20 mouse cellular contexts compared by ENCODE assay signal in the genomic region with DNA sequence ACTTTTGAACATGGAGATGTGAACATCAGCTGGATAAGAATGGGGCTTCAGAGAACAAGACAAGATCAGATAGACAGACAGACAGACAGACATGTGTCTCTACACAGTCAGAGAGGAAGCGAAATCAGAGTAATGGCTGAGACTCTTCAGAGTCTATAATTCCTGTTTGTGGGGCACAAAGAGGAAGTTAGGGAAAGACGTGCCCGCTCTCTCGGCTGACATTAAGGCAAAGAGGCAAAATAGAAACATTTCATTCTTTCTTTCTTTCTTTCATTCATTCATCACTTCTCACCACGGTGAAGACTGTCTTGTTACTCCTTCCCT. TPM values are rescaled to one million over a fixed set of nuclear protein-coding genes. Genes with fewer than 3 reads are reported as not detected.
DNase-seq lines count a peak whose midpoint lies in the region; ATAC-seq and TF ChIP-seq lines count a peak whose summit lies in the region.
"Had no signal": no experiment of that assay in that cellular context is flagged by ENCODE, and none has a peak within 500 bp of the region (broad histone marks: within the 10 kb centered on the region; RNA-seq: fewer than 3 reads in every experiment).

No protein-coding gene starts in this region.

- TF ChIP-seq CTCF in CH12.LX (conservative IDR thresholded peaks at IDR 0.05 in 1 of 2, IDR thresholded peaks at IDR 0.05 in 1 of 2; ENCODE audit: low read depth in 2 of 2, low read length in 2 of 2): no peak
- no peak for TF ChIP-seq CTCF in small intestine, adult 2 months (IDR thresholded peaks at IDR 0.05; ENCODE audit: extremely low read depth, insufficient read length, insufficient replicate concordance, low read depth, low read length)

- peak overlapping the region in 2 of 3 experiments; percentile 39 to 43 for H3K4me3 ChIP-seq in CH12.LX (replicated peaks in 1 of 3; ENCODE audit: low read depth in 2 of 3, low read length in 2 of 3, poor library complexity in 1 of 3)
- no peak overlapping the region for H3K4me3 ChIP-seq in small intestine, adult 2 months (ENCODE audit: low read depth, low read length)
- no peak overlapping the region for H3K4me3 ChIP-seq in neural tube, embryonic 15.5 days (replicated peaks)
- H3K4me3 ChIP-seq: embryonic facial prominence, embryonic 10.5 days; forebrain, embryonic 13.5 days; limb, embryonic 15.5 days; neural tube, embryonic 13.5 days had no signal

- DNase-seq in lung, postnatal 25 days (ENCODE audit: low spot score): peak; percentile 14
- DNase-seq in lung, postnatal 14 days: no peak
- peak; percentile 51 for DNase-seq in CH12.LX (ENCODE audit: extremely low read depth)
- no peak for DNase-seq in heart, adult 11 months
- DNase-seq: adrenal gland, adult 8-10 months; cerebellum, postnatal 25 days; heart, postnatal 4 days; kidney, adult 8-10 months; kidney, postnatal 36 days; lung, adult 2 months; right cerebral cortex, postnatal 14 days; thymus, adult 18-20 months had no signal

- H3K9ac ChIP-seq in CH12.LX (ENCODE audit: insufficient read depth, low read depth): peak overlapping the region; percentile 46; the same call in 1 of the 2 replicates
- no peak overlapping the region for H3K9ac ChIP-seq in neural tube, embryonic 15.5 days (replicated peaks)
- H3K9ac ChIP-seq: forebrain, embryonic 13.5 days; limb, embryonic 15.5 days; neural tube, embryonic 13.5 days had no signal

- H3K36me3 ChIP-seq in CH12.LX (replicated peaks in 1 of 2; ENCODE audit: control insufficient read depth in 1 of 2, insufficient read depth in 1 of 2, low read length in 1 of 2): peaks cover 2 to 23% of the 10 kb centered on the region in 2 experiments
- H3K36me3 ChIP-seq in small intestine, adult 2 months (ENCODE audit: control insufficient read depth, insufficient read depth, low read length): peaks cover 2% of the 10 kb centered on the region; the same call in 1 of the 2 replicates
- H3K36me3 ChIP-seq in neural tube, embryonic 15.5 days: no peaks in the 10 kb centered on the region
- H3K36me3 ChIP-seq: embryonic facial prominence, embryonic 10.5 days; limb, embryonic 15.5 days; neural tube, embryonic 13.5 days had no signal

- H3K9me3 ChIP-seq in CH12.LX (replicated peaks; ENCODE audit: low read length): no peaks in the 10 kb centered on the region
- no peaks in the 10 kb centered on the region for H3K9me3 ChIP-seq in neural tube, embryonic 15.5 days (replicated peaks)
- H3K9me3 ChIP-seq: embryonic facial prominence, embryonic 10.5 days; forebrain, embryonic 13.5 days; limb, embryonic 15.5 days; neural tube, embryonic 13.5 days had no signal

- peak; percentile 44 for ATAC-seq in common myeloid progenitor, adult 5-6 weeks (replicated peaks; ENCODE audit: low read depth, poor library complexity, severe bottlenecking)
- ATAC-seq in neural tube, embryonic 15.5 days (ENCODE audit: low FRiP score): no peak
- ATAC-seq: forebrain, embryonic 13.5 days; hindbrain, postnatal 0 days had no signal

- no peak for TF ChIP-seq RAD21 in CH12.LX (IDR thresholded peaks at IDR 0.05; ENCODE audit: low read depth, low read length)

- in situ Hi-C loops in CH12.LX (cut with MboI; ENCODE audit: low pct_ligation_motif_present, low pct_unique_long_range_greater_than_20kb, low sequenced_read_pairs): no loop called here

- dilution Hi-C loops in CH12.LX (cut with MboI; ENCODE audit: extremely low pct_ligation_motif_present, extremely low pct_unique_long_range_greater_than_20kb, low sequenced_read_pairs): no loop called here

- H3K27me3 ChIP-seq in CH12.LX (replicated peaks): no peaks in the 10 kb centered on the region
- no peaks in the 10 kb centered on the region for H3K27me3 ChIP-seq in small intestine, adult 2 months (ENCODE audit: control insufficient read depth, insufficient read depth, low read length)
- no peaks in the 10 kb centered on the region for H3K27me3 ChIP-seq in neural tube, embryonic 15.5 days (replicated peaks)
- H3K27me3 ChIP-seq: forebrain, embryonic 13.5 days; limb, embryonic 15.5 days; neural tube, embryonic 13.5 days had no signal

- peaks cover 76% of the 10 kb centered on the region for H3K79me2 ChIP-seq in CH12.LX (replicated peaks; ENCODE audit: control insufficient read depth, extremely low read depth, insufficient read depth, poor library complexity, severe bottlenecking)

- TF ChIP-seq EP300 in CH12.LX (IDR thresholded peaks at IDR 0.05; ENCODE audit: low read length): no peak

- H3K4me1 ChIP-seq in CH12.LX (ENCODE audit: control insufficient read depth in 1 of 2, insufficient read depth in 2 of 2): peaks cover 6 to 41% of the 10 kb centered on the region in 2 experiments; a peak in 2 of 4 replicates
- peaks cover 5% of the 10 kb centered on the region; the same call in 1 of the 2 replicates for H3K4me1 ChIP-seq in small intestine, adult 2 months (ENCODE audit: control insufficient read depth, insufficient read depth, insufficient read length, low read length)
- H3K4me1 ChIP-seq in neural tube, embryonic 15.5 days: peaks cover 14% of the 10 kb centered on the region

- no peak for TF ChIP-seq POLR2A in CH12.LX (IDR thresholded peaks at IDR 0.05; ENCODE audit: low read depth, low read length)
- no peak for TF ChIP-seq POLR2A in small intestine, adult 2 months (IDR thresholded peaks at IDR 0.05; ENCODE audit: low read depth, low read length)

- H3K4me2 ChIP-seq in CH12.LX (ENCODE audit: insufficient read depth, low read depth, poor library complexity, severe bottlenecking): peak overlapping the region; percentile 84
- no peak overlapping the region for H3K4me2 ChIP-seq in neural tube, embryonic 15.5 days
- H3K4me2 ChIP-seq: forebrain, embryonic 13.5 days; limb, embryonic 15.5 days; neural tube, embryonic 13.5 days had no signal

- H3K27ac ChIP-seq in CH12.LX (ENCODE audit: insufficient read depth, low read depth): peak overlapping the region; percentile 55
- H3K27ac ChIP-seq in small intestine, adult 2 months (ENCODE audit: insufficient read depth, low read depth, low read length): peak overlapping the region; percentile 37
- H3K27ac ChIP-seq in neural tube, embryonic 15.5 days (replicated peaks): no peak overlapping the region
- H3K27ac ChIP-seq: embryonic facial prominence, embryonic 10.5 days; forebrain, embryonic 13.5 days; hindbrain, postnatal 0 days; limb, embryonic 15.5 days; neural tube, embryonic 13.5 days had no signal

- WGBS in small intestine, adult 2 months: 84% methylated on average over 5 of the region's 5 CpGs
- WGBS in neural tube, embryonic 15.5 days: 94% methylated on average over 5 of the region's 5 CpGs

TF ChIP-seq in CH12.LX, 34 proteins besides CTCF, POLR2A, EP300 and RAD21:
- TF ChIP-seq HCFC1 (IDR thresholded peaks at IDR 0.05; ENCODE audit: low read depth, low read length): no peak; the same call in 1 of the 2 replicates
- TF ChIP-seq MEF2A (IDR thresholded peaks at IDR 0.05; ENCODE audit: borderline replicate concordance, low read depth, low read length): no peak
- TF ChIP-seq NELFE (IDR thresholded peaks at IDR 0.05; ENCODE audit: low read depth, low read length): no peak
- TF ChIP-seq UBTF (IDR thresholded peaks at IDR 0.05; ENCODE audit: low read depth, low read length): no peak
- TF ChIP-seq MYC (IDR thresholded peaks at IDR 0.05; ENCODE audit: low read depth, low read length): 0 out of 2 replicates have a peak, but pooled peaks have one; percentile 38
- TF ChIP-seq BHLHE40 (IDR thresholded peaks at IDR 0.05; ENCODE audit: low read depth, low read length): peak; percentile 32
- TF ChIP-seq TBP (conservative IDR thresholded peaks at IDR 0.05; ENCODE audit: low read depth, low read length): 0 out of 2 replicates have a peak, but pooled peaks have one; percentile 9

RNA-seq across cellular contexts. Expression of a gene that starts 4.4 kb away (rescaled TPM):
- total RNA-seq in CH12.LX (2012; rRNA removed) (47.3 and 47.5 TPM in 2 replicates), CH12.LX (2014; rRNA removed) (60.1 and 63.5 TPM in 2 replicates)
- polyA plus RNA-seq in CH12.LX (2012; ENCODE audit: insufficient read length, low read depth): 39.2 and 50.1 TPM in 2 replicates
- 55.2 and 61.6 TPM in 2 replicates for total RNA-seq in common myeloid progenitor, adult 5-6 weeks (2017)
- 3.4 and 10.1 TPM in 2 replicates for polyA plus RNA-seq in small intestine, adult 2 months (2012; rRNA removed)
- 15.6 and 20.6 TPM in 2 replicates for polyA plus RNA-seq in neural tube, embryonic 15.5 days (2015; fragmentation: Nextera tagmentation; extraction: Ambion mirVana)

RNA-seq across cellular contexts. Expression of a gene that starts 48.4 kb away (rescaled TPM):
- total RNA-seq in CH12.LX (2012; rRNA removed) (217 and 253 TPM in 2 replicates), CH12.LX (2014; rRNA removed) (392 and 409 TPM in 2 replicates)
- polyA plus RNA-seq in CH12.LX (2012; ENCODE audit: insufficient read length, low read depth): 207 and 234 TPM in 2 replicates
- total RNA-seq in common myeloid progenitor, adult 5-6 weeks (2017): 232 and 249 TPM in 2 replicates
- 13.5 and 39.4 TPM in 2 replicates for polyA plus RNA-seq in small intestine, adult 2 months (2012; rRNA removed)
- 975 and 1,056 TPM in 2 replicates for polyA plus RNA-seq in neural tube, embryonic 15.5 days (2015; fragmentation: Nextera tagmentation; extraction: Ambion mirVana)

RNA-seq across cellular contexts. Expression of a gene that starts 52.9 kb away (rescaled TPM):
- total RNA-seq in CH12.LX (2012; rRNA removed): 64.8 and 126 TPM in 2 replicates
- total RNA-seq in CH12.LX (2014; rRNA removed): 105 and 106 TPM in 2 replicates
- 55.1 and 62.2 TPM in 2 replicates for polyA plus RNA-seq in CH12.LX (2012; ENCODE audit: insufficient read length, low read depth)
- total RNA-seq in common myeloid progenitor, adult 5-6 weeks (2017): 24.1 and 30.9 TPM in 2 replicates
- polyA plus RNA-seq in small intestine, adult 2 months (2012; rRNA removed): 10.7 and 63.7 TPM in 2 replicates
- 25.9 and 33.0 TPM in 2 replicates for polyA plus RNA-seq in neural tube, embryonic 15.5 days (2015; fragmentation: Nextera tagmentation; extraction: Ambion mirVana)

Comparison
In these comparisons a context has a peak if more than half of its experiments do, and no peak if none do; other contexts are left out.
1. DNase-seq: peak in lung, postnatal 25 days (single experiment) and CH12.LX (single experiment); none in lung, postnatal 14 days (single experiment) and heart, adult 11 months (single experiment).
2. H3K4me3 ChIP-seq: peak in CH12.LX (2 of 3); none in small intestine, adult 2 months (single experiment) and neural tube, embryonic 15.5 days (single experiment).